Mouse (Mus musculus) lung, postnatal 25 days (tissue): ENCODE measurements around the gene Kcnrg.
"Not testable (repeated sequence)": the region's sequence is repeated elsewhere in the genome, so short reads cannot be mapped to it uniquely, and the experiment has no call there.

Experiments
- DNase-seq: peaks from one replicate; pipeline ENCODE4 v3.0.0; 2022; ENCODE audit warnings: low spot score

The Kcnrg gene

DNA sequence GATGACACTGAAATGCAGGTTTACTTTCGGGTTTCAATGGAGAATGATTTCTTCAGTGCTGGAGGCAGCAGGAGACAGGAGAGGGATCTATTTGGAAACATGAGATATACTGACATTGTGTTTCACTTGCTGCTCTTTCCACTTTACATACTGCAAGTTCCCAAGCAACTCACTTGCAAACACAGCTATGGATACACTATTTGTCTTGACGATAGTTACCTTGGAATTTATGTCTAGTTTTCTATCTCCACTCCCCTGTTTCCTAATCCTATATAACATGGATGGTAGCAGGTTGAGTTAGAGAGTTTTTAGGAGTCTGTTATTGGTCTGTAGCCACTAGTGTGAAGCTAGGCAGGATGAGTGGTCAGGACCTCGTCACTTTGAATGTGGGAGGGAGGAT, at the start of gene Kcnrg:
Gene Kcnrg, plus strand, starts transcription at position 301 of the 400 bp plus-strand sequence.
- DNase-seq, result no peak

DNA sequence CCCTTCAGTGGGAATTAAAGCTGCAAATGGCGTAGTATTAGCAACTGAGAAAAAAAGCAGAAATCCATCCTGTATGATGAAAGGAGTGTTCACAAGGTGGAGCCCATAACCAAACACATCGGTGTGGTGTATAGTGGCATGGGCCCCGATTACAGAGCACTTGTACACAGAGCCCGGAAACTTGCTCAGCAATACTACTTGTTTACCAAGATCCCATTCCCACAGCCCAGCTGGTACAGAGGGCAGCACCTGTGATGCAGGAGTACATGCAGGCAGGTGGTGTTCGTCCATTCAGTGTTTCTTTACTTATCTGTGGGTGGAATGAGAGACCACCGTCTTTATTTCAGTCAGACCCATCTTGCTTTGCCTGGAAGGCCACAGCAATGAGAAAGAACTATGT, 48.4 kb upstream of the Kcnrg start:
- no peak for DNase-seq

DNA sequence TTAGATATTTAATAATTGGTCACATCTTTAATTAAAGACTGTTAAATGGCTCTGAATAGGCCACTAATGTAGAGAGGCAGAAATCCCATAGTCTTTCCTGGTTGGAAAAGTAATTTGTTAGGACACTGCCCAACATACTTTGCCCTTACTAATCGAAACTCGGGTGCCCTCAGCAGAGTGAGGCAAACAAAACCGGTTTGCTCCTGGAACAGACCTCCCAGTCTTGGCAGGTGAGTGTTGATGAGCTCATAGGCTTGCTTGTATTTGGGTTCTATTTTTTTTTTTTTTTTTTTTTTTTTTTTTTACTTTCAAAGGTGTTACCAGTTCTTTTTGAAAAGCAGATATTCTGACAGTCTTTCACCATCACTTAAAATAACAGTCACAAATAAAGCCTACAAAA, 47.4 kb upstream of the Kcnrg start:
- DNase-seq, result peak; percentile 48

DNA sequence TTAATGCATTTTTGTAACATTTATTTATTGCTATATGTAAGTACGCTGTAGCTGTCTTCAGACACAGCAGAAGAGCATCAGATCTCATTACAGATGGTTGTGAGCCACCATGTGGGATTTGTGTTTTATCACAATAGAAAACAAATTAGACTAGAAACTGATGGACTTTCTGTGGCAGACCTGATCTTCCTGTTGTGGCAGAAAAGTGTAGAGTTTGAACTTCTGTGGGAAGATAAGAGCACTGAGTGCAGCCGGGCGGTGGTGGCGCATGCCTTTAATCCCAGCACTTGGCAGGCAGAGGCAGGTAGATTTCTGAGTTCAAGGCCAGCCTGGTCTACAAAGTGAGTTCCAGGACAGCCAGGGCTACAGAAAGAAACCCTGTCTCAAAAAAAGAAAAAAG, 41.0 kb upstream of the Kcnrg start:
- DNase-seq, result not testable (repeated sequence)

DNA sequence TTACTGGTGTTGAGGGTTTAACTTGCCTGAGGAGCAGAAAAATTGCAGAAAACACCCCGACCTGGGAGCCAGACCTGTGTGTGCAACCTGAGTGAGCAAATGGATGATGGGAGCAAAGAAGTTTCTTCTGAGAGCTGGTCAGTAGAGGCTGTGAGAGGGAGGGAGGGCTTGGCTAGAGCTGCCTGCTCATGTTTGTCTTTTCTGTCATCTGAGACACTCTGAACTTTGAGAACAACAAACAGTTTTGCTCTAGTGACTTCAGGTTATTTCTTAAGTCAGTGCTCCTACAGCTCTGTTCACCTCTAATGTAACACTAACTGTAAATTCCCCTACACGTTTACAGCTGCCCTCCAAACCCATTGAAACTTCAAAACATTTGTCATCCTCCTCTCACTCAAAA, 37.9 kb upstream of the Kcnrg start:
- no peak for DNase-seq

DNA sequence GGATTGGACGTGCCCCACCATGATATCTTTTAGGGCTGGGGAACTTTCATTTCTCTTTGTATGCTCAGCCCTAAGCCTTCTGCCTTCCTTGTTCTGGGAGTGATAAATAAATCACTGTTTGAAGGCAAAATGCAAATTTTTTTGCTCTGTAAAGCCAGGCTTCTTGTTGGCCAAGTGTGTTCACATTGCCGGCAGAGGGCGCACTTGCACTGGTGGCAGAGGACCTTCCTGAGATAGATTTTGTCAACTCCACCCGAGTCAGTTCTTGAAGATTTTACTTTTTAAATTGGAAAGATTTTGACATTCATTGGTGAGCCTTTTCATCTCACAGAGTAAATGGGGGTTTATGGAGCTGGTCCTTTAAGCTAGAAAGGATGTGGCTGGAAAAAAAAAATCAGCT, 35.9 kb upstream of the Kcnrg start:
- DNase-seq, result peak; percentile 82

DNA sequence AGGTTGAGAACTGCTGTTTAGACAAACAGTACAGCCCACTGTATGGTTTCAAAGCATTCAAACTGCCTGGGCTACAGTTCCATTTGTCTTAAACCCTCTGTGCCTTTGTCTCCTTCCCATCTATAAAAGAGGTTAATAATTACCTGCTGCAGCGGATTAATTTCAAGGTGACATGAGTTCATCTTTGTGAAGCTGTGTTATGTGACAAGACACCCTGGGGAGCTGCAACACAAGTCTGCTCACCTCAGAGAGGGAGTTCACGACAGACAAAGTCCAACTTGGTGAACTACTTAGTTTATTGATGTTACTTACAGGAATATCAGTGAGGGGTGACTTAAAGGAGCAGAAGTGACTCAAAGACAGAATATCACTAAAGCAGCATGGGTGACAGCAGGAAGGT, 35.1 kb upstream of the Kcnrg start:
- no peak for DNase-seq

DNA sequence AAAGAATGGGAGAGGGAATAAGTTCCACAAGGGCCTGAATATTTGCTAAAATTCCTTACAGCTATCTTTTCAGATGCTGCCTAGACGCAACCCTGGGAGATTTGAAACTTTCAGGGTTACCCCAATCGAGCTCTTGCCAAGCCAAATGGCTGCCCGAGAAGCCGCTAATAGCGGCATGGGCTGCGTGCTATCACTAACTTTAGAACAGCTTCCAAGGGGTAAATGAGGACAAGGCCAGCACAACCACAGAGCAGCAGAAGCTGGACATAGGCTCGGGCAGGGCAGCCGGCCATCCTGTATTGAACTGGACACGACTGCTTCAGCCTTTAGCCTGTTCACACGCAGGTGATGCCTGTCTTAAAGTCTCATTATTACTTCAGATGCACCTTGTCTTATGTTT, 32.2 kb upstream of the Kcnrg start:
- no peak for DNase-seq

DNA sequence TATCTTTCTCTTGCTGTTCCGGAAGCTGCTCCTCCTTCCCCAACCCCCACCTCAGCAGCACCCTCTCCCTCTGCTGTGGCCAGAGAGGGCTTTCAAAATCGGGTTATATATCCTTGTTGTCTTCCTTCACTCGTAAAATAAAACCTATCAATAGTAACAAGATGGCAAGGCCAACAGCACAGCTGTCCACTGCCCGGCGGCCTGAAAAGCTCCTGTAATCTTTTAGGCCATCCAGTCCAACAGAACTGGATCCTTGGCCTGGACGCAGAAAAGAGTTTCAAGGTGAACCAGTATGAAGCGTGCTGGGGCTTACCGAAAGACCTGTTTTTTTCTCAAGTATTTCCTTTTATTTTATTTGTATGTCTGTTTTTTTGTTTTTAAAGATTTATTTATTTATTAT, 31.3 kb upstream of the Kcnrg start:
- DNase-seq, result no peak

DNA sequence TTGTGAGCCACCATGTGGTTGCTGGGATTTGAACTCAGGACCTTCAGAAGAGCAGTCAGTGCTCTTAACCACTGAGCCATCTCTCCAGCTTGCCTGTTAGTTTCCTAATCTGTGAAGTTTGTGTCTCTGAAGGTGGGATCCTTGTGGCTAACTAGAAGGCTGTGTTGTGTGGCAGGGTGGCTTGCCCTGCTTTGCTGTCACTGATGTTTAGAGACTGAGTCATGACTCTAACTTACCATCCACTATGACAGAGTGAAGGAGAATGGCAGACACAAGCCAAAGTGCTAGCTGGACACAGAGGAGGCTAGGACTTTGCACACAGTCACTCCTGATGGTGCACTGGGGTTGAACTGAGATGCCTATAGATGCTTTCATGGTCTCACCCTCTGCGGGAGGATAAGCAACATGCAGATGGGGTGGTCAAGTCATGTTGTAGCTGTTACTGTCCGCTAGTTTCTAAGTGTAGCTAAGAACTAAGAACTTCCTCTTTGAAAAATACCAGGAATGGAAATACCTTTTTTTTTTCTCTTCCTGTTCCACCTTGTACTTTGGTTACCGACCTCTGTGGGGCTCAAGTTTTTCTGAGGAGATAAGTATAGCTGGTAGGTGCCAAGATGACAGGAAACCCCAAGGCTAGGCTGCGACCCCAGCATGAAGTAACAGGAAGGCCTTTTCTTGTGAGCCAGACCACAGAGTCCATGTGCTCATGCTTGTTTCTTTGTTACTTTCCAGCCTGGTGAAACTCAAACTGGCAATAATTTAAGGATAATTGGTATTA, 17.8 kb upstream of the Kcnrg start:
- no peak for DNase-seq

DNA sequence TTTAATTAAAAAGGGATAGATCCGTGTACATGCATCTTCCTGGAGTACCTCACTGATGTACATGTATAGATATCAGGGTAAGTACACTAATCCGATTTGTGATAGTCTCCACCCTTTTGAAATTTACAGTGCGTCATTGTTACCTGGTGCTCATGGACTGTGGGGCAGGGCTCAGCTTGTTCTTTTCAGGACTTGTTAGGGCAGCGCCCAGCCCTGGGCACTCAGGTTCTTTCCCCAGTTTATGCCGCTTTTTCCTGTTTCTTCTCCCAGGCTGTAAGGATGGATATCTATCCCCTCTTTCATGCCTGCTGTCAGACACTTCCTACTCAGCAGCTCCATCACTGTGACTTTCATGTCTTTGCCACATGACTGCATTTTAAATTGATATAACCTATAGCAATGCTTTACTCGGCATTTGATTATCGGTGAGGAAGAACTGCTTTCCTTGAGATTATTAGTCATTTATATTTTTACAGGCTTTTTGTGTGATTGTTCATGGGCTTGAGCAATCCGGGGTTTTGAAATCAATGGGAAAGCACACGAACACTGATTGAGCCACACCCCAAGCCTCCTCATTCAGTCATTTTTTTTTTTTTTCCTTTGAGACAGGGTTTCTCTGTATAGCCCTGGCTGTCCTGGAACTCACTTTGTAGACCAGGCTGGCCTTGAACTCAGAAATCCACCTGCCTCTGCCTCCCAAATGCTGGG, 10.4 kb upstream of the Kcnrg start:
- DNase-seq, result no peak

DNA sequence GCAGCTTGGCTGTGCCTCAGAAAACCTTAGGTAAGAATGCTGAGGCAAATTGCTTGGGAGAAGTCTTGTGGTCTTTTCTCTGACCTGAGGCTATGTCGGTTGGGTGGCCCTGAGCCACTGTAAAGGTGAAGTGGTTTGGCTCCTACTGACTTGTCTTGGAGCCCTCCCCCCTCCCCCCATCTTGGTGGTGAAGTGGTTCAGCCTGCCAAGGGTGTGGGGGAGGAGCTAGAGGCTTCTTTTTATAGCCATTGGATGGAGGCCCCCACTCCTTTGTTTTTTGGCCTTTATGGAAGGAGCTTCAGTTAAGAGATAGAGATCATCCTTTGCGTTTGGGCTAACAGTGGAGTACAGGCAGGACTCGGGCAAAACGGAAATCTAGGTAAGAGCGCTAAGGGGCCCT, 9.3 kb upstream of the Kcnrg start, which contains the start of gene Trim13:
Gene Trim13, plus strand, starts transcription at position 280 of the 400 bp plus-strand sequence.
- no peak for DNase-seq

DNA sequence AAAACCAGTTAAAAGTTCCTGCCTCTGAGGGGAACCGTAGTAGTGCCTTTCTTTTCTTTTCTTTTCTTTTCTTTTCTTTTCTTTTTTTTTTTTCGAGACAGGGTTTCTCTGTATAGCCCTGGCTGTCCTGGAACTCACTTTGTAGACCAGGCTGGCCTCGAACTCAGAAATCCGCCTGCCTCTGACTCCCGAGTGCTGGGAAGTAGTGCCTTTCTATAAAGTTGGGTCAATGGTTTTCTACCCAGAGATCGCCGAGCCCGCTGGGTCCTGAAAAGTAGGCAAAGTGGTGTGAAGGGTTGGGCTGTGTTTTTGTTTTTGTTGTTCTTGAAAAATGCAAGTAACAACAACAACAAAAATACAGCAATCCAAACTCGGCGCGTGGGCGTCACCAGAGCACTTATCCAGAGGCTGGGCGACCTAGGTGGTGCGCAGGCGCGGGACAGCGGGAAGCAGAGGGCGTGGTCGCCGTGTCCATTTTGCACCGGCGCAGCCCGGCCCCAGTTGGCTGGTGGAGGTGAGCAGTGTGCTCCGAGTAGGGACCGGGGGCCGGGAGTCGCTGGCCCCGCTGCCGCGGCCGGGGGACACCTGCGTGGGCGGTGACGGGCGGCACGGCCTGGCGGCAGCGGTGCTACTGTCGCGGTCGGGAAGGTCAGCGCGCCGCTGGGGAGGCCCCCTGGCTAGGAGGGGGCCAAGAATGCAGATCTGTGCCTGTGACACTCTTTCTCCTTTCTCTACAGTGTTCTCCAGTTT, 8.0 kb upstream of the Kcnrg start:
- DNase-seq, result peak; percentile 93

DNA sequence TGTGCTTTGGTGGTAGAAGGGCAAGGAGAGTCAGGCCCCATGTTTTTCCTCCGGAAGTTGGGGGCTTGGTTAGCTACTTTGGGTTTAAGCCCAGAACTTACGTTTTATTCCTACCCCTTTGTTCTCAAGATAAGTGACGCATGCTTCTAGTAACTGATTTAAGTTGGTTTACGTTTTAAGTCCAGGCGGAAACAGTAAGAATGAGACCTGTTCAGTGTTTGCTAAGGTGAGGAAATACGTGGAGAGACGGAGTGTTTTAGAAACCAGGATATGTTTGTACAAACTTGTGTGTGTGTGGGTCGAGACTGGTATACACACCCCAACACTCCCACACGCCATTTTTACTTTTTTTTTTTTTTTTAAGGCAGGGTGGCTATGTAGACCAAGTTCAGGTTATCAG, 5.9 kb upstream of the Kcnrg start:
- DNase-seq, result no peak

DNA sequence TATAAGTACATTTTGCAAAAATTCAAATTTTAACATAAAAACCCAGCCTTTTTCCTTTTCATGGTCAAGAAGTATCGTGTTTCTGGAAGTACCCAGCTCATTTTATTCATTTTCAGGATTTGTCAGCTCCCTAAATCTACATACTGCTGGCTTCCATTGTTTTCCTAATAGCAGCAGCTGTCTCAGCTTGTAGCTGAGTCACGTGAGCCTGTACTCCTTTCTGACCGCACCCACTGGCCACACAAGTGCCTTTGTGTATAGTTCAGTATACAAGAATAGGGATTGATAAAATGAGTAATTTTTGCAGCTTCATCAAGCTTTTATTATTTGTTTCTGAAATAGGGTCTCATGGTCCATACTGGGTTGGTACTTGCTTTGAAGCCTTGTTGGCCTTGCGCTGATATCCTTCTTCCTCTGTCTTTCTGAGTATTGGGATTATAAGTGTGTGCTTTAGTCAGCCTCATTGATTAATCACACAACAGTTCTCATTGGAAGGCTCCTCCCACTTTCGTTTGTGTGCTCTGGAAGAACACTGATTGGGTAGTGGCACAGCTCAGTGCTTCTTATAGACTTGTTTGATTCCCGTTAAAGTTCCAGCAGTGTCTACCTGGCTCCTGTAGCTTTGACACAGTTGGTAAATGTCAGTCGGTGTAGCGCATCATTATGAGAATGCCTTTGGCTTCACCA, 4.0 kb upstream of the Kcnrg start:
- DNase-seq, result no peak

DNA sequence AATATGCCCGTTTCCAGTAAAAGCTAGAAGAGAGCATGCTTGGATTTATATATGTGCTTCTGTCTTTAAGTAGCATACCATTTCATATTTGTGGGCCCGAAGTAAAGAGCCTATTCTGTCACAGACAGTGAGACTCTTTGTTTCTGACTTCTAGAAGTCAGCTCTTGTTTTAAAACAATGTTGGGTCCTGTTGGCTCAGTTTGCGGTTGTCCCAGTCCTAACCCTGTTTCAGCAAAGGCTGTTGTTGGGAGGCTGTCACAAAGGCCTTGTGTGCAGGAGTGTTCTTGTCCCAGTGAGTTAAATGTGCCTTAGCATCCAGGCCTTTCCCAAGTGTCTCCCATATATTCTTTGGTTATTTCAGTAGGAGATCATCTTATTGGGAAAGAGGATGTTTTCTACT, 3.2 kb upstream of the Kcnrg start:
- no peak for DNase-seq

DNA sequence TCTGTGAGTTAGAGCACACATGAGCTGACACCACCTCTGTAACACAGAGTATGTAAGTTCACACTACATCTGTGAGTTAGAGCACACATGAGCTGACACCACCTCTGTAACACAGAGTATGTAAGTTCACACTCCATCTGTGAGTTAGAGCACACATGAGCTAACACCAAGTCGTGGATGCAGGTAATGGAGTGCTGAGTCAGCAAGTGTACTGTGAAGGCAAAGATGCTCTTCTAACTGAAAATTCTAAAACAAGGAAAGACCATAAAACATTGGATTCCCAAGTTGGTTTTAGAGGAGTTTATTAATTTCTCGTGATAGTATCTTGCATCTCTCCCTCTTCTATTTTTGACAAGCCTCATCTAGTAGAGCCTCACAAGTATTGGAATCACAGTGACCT, 1.2 kb upstream of the Kcnrg start:
- DNase-seq, result not testable (repeated sequence)

DNA sequence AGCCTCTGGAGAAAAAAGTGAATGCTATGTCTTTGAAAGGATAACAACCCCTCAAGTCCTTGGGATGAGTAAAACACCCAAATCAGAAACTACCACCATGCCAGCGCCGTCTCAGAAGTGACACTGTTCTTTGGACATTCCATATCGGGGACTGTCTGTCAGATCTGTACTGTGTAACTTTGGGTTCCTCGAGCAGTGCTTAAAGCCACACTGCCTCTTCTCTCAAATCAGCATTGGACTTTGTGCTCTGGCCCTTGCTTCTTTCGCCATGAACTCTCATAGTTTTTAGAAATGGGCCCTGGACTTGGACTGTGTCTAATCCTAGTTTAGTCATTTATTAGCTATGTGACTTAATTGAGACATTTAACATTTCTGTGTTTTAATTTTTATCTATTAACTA, 4.5 kb downstream of the Kcnrg start:
- DNase-seq, result no peak

DNA sequence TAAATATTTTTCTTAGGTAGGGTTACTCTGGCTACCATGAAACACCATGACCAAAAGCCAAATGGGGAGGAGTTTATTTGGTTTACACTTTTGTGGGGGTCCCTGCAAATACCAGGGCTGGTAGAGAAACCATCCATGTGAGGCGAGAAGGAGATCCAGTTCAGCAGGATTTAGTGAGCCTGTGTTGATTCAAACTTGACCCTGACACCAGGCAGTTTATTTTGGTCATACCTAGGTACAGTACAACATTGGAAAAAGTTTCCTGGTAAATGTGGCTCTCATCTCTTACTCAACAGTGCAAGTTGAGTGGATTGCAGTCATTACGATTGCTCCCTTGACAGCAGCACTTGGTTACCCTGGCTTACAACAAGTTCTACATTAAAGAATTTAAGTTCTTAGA, 6.1 kb downstream of the Kcnrg start:
- DNase-seq, result peak; percentile 62

DNA sequence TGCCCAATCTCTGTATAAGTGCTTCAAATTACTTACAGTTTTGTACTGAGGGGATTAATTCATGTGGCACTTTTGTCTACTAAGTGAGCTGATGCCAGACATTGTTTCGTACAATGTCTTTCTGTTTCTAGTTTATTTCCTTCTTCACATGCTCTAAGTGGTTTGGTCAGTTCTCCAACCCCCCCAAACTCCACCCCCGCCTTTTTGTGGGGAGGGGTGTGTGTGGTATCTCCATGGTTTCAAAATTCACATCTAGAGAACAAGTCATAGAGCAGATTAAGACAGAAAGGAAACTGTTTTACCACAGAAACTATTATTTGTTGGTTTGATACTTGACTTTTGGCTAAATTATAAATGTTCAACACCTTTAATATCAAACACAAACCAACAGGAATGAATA, 13.1 kb downstream of the Kcnrg start:
- DNase-seq, result no peak

DNA sequence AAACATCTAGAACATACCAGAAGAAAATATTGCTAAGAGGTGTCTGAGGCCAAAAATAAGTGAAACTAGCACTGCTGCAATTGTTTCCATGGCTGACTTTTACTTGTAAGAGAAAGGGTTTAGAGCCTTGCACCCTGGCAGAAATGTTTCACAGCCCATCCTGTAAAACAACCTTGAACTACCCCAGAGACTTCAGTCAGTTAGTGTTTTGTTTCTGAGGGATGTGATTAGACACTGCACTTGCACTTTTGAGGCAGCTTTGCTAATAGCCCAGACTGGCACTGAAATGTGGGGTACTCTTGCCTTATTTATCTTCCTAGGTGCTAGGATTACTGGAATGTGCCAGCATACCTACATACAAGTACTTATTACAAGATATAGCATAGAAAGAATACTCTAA, 28.7 kb downstream of the Kcnrg start:
- DNase-seq, result no peak

DNA sequence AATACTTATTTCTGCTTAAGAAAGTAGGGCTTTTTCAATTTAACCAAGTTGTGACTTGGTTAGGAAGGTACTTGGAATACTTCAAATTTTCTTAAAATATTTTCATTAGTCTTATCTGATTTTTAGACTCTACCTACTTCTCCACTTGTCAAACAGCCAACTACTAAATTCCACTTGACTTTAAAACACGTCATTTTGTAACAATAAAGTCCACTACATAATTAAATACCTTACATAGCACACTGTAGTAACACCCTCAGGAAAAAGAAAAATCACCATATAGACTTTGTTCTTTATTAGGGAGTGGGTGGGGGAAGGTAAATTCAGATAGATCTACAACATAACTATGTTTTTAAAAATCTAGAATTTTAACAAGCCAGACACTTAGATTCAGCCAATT, 35.4 kb downstream of the Kcnrg start:
- peak; percentile 44 for DNase-seq
